Mouse (Mus musculus): ENCODE measurements around the gene Tmem62. TPM values are rescaled to one million over a fixed set of nuclear protein-coding genes. Genes with fewer than 3 reads are reported as not detected.
"Not testable (repeated sequence)": the region's sequence is repeated elsewhere in the genome, so short reads cannot be mapped to it uniquely, and the experiment has no call there.

Tmem62 gene
- polyA plus RNA-seq, 1 experiment = not detected

DNA sequence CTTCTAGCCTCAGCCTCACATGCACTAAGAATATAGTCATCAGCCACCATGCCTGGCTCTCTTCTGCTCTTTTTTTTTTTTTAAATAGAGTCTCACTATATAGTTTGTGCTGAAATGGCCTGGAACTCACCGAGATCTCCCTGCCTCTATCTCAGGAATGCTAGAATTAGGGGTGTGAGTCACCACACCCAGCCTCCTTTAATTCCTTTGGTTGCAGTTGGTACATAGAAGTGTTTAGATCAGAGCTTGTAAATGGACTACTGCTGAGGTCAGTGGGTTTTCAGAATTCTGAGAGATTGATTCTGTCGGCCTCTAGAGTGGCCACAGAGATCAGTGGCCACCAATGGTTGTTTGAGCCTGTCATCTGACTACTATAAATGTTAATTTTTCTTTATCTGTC lies 4.0 kb downstream of the Tmem62 start:
- 64% methylated on average over 2 of the region's 2 CpGs for WGBS
- no peak overlapping the region for H3K27ac ChIP-seq (ENCODE audit: insufficient read depth, low read depth, low read length)
- TF ChIP-seq CTCF (IDR thresholded peaks at IDR 0.05; ENCODE audit: insufficient read depth, low read depth, low read length) (no peak), POLR2A (IDR thresholded peaks at IDR 0.05; ENCODE audit: insufficient read depth, low read depth, low read length) (no peak)
- no peaks in the 10 kb centered on the region for H3K4me1 ChIP-seq (ENCODE audit: control insufficient read depth, insufficient read depth, low read length)
- H3K4me3 ChIP-seq (ENCODE audit: insufficient read depth, low read depth, low read length) = no peak overlapping the region

DNA sequence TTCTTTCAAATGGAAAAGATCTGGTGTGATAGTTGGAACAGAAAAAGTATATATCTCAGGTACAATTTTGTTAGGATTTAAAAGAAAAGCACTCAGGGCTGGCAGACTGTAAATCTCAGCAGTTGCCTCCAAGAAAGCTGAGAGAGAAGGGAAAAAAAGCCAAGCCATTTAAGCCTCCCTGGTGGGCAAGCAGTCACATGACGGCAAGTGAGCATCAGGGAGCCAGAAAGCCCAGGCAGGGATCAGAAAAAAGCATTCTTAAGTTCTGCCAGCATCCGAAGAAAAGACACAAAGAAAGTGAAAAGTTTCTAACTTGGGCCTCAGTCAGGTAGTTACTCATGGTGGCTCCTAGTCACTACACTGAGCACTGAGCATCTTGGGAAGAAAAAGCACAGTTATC lies 6.8 kb downstream of the Tmem62 start:
- 28% methylated on average over 2 of the region's 2 CpGs for WGBS
- no peak overlapping the region for H3K27ac ChIP-seq (ENCODE audit: insufficient read depth, low read depth, low read length)
- no peak overlapping the region for H3K4me3 ChIP-seq (ENCODE audit: insufficient read depth, low read depth, low read length)
- TF ChIP-seq POLR2A (IDR thresholded peaks at IDR 0.05; ENCODE audit: insufficient read depth, low read depth, low read length) = no peak
- no peak for TF ChIP-seq CTCF (IDR thresholded peaks at IDR 0.05; ENCODE audit: insufficient read depth, low read depth, low read length)
- no peaks in the 10 kb centered on the region for H3K4me1 ChIP-seq (ENCODE audit: control insufficient read depth, insufficient read depth, low read length)

DNA sequence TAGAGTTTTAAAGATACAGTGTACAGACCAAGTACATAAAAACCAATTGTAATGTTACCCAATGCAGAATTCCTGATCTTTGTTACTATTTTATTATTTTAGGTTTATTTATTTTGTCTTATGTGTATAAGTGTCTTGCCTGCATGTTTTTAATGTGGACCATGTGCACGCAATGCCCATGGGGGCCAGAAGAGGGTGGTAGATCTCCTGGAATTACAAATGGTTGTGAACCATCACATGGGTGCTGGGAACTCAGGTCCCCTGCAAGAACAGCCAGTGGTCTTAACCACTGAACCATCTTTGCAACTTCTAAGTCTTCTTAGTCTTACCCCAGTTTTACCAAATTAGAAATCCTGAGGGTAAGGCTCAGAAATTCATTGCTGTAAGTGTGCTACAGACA lies 8.4 kb downstream of the Tmem62 start:
- Histone ChIP-seq H3K4me1 (ENCODE audit: control insufficient read depth, insufficient read depth, low read length) (no peaks in the 10 kb centered on the region), H3K4me3 (ENCODE audit: insufficient read depth, low read depth, low read length) (no peak overlapping the region), H3K27ac (ENCODE audit: insufficient read depth, low read depth, low read length) (no peak overlapping the region)
- TF ChIP-seq POLR2A (IDR thresholded peaks at IDR 0.05; ENCODE audit: insufficient read depth, low read depth, low read length) = no peak
- TF ChIP-seq CTCF (IDR thresholded peaks at IDR 0.05; ENCODE audit: insufficient read depth, low read depth, low read length) = no peak
- 94% methylated on average over 1 of the region's 1 CpGs for WGBS

DNA sequence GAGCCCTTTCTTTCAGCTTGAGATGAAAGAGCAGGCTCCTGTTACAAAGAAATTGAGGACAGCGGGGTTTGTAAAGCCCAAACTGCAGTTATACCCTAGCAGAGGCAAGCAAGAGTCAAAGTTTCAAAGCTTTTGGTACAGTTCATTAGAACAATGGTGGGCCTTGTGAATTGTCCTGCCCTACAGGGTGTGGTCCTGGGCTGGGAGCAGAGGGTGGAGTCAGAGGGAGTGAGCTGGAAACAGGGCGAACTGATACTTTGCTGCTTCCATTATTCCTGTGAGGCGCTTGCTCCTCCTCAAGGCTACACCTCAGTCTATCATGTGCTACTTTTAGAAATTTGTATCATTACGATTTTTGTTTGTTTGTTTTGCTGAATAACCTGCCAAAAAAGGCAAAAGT lies 14.4 kb downstream of the Tmem62 start:
- WGBS = 80% methylated on average over 4 of the region's 4 CpGs
- Histone ChIP-seq H3K27ac (ENCODE audit: insufficient read depth, low read depth, low read length) (no peak overlapping the region), H3K4me3 (ENCODE audit: insufficient read depth, low read depth, low read length) (no peak overlapping the region), H3K4me1 (ENCODE audit: control insufficient read depth, insufficient read depth, low read length) (no peaks in the 10 kb centered on the region)
- no peak for TF ChIP-seq POLR2A (IDR thresholded peaks at IDR 0.05; ENCODE audit: insufficient read depth, low read depth, low read length)
- no peak for TF ChIP-seq CTCF (IDR thresholded peaks at IDR 0.05; ENCODE audit: insufficient read depth, low read depth, low read length)

DNA sequence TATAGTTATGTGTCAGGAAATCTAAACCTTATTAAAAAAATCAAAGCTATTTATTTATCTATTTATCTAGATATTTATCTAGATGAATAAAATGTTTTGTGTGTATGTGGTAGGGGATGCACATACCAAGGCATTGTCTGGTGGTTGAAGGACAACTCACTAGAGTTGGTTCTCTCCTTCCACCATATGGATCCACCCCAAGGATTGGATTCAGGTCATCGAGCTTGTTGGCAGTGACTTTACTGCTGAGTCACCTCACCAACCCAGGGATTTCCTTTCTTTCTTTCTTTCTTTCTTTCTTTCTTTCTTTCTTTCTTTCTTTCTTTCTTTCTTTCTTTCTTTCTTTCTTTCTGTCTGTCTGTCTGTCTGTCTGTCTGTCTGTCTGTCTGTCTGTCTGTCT lies 19.8 kb downstream of the Tmem62 start:
- not testable (repeated sequence) for H3K4me1 ChIP-seq (ENCODE audit: control insufficient read depth, insufficient read depth, low read length); H3K27ac ChIP-seq (ENCODE audit: insufficient read depth, low read depth, low read length); H3K4me3 ChIP-seq (ENCODE audit: insufficient read depth, low read depth, low read length)
- WGBS = 75% methylated on average over 1 of the region's 1 CpGs

DNA sequence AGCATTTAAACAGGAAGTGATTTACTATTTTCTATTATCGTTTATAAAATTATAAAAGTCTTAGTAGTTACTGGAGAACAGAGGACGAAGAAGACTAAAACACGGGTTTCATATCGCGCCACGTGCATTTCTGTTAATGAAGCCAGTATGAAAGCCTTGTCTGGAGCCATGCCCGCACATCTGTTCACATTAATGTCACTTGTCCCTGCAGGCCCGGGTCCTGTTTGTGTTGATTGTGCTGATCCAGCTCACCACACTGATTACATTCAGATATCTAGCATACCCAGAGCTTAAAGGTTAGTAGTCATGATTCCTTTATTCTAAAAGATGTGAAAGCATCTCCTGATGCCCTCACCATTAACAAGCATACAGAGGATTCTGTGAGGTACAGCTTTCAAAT lies 22.0 kb downstream of the Tmem62 start:
- TF ChIP-seq CTCF (IDR thresholded peaks at IDR 0.05; ENCODE audit: insufficient read depth, low read depth, low read length) (no peak), POLR2A (IDR thresholded peaks at IDR 0.05; ENCODE audit: insufficient read depth, low read depth, low read length) (no peak)
- no peak overlapping the region for H3K4me3 ChIP-seq (ENCODE audit: insufficient read depth, low read depth, low read length)

DNA sequence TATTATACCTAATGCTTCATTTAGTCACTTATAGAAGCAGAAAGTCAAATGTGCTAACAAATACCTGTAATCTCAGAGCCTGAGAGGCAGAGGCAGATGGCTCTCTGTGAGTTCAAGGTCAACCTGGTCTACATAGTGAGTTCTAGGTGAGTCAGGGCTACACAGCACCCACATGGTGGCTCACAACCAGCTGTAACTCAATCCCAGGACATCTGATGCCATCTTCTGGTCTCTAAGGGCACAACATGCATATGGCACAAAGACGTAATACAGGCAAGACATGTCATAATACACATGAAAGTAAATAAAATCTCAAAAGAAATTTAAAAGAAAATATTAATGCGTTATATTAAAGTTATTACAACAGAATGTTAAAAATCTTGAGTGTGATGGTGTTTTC lies 26.8 kb downstream of the Tmem62 start:
- 90% methylated on average over 2 of the region's 2 CpGs for WGBS
- Histone ChIP-seq H3K27ac (ENCODE audit: insufficient read depth, low read depth, low read length) (no peak overlapping the region), H3K4me1 (ENCODE audit: control insufficient read depth, insufficient read depth, low read length) (peaks cover 5% of the 10 kb centered on the region), H3K4me3 (ENCODE audit: insufficient read depth, low read depth, low read length) (no peak overlapping the region)
- TF ChIP-seq CTCF (IDR thresholded peaks at IDR 0.05; ENCODE audit: insufficient read depth, low read depth, low read length) (no peak), POLR2A (IDR thresholded peaks at IDR 0.05; ENCODE audit: insufficient read depth, low read depth, low read length) (no peak)

More for the DNA sequence above, 22.0 kb downstream of the Tmem62 start:
- Histone ChIP-seq H3K27ac (ENCODE audit: insufficient read depth, low read depth, low read length) (no peak overlapping the region), H3K4me1 (ENCODE audit: control insufficient read depth, insufficient read depth, low read length) (no peaks in the 10 kb centered on the region)
- 70% methylated on average over 8 of the region's 8 CpGs for WGBS

DNA sequence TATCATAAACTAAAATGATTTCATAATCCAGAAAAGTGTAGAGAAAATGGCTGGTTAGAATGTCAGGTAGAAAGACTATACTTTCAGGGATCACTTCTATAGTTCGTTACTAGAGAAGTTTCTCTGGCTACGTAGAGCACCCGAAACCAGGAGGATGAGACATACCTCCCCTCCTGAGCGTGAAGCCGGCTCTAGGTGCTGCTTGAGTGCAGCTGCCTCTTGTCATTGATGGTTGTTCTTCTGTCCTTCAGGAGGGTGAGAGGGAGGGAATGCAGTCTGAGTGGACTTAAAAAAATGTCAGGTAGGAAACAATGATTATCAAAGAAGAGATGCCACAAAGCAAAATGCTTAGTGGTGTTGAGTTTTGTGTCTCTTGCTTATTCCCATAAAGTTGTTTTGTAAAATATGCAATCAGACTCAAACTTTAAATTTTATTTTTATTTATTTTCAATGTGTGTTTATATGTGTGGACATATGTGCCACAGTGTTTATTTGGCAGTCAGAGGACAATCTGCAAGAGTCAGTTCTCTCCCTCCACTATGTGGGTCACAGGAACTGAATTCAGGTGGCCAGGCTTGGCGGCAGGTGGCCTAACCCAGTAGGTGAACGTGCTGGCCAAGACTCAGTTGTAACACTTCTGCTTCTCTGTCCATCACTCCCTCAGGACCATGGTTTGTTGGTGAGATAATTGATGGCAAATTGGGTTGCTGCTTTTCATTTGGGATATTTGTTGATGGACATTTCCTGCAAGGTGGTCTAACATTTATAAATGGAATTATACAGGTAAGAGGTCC lies 27.4 kb downstream of the Tmem62 start:
- TF ChIP-seq CTCF (IDR thresholded peaks at IDR 0.05; ENCODE audit: insufficient read depth, low read depth, low read length) = no peak
- no peak for TF ChIP-seq POLR2A (IDR thresholded peaks at IDR 0.05; ENCODE audit: insufficient read depth, low read depth, low read length)
- Histone ChIP-seq H3K27ac (ENCODE audit: insufficient read depth, low read depth, low read length) (no peak overlapping the region), H3K4me1 (ENCODE audit: control insufficient read depth, insufficient read depth, low read length) (peaks cover 8% of the 10 kb centered on the region), H3K4me3 (ENCODE audit: insufficient read depth, low read depth, low read length) (no peak overlapping the region)
- WGBS = 84% methylated on average over 7 of the region's 7 CpGs

DNA sequence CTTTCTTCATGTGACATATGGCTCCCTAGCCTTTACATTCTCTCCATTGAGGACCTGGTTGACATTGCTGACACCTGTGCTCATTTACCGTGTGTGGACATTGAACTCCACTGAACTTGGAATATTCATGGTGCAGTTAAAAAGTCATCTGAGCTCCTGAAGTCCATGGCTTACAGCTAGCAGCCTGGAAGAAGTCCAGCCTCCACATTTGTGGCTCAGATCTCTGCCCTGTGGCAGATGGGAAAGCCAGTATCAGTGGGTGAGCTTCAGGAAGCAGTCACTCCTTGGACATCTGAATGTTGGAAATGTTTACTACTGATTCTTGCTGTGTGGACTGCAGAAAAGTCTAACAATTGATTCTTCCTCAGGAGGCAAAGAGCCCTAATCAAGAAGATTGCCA lies 30.2 kb downstream of the Tmem62 start:
- Histone ChIP-seq H3K4me3 (ENCODE audit: insufficient read depth, low read depth, low read length) (no peak overlapping the region), H3K27ac (ENCODE audit: insufficient read depth, low read depth, low read length) (no peak overlapping the region), H3K4me1 (ENCODE audit: control insufficient read depth, insufficient read depth, low read length) (peaks cover 10% of the 10 kb centered on the region)
- 87% methylated on average over 1 of the region's 1 CpGs for WGBS
- no peak for TF ChIP-seq CTCF (IDR thresholded peaks at IDR 0.05; ENCODE audit: insufficient read depth, low read depth, low read length)

Data from olfactory bulb, adult 2 months (tissue).